Mouse (Mus musculus): Measurements from ENCODE around the gene Ankfn1. TPM values are rescaled to one million over a fixed set of nuclear protein-coding genes. Genes with fewer than 3 reads are reported as not detected.

The Ankfn1 gene
- total RNA-seq, 1 experiment from 2014 or later = not detected

DNA sequence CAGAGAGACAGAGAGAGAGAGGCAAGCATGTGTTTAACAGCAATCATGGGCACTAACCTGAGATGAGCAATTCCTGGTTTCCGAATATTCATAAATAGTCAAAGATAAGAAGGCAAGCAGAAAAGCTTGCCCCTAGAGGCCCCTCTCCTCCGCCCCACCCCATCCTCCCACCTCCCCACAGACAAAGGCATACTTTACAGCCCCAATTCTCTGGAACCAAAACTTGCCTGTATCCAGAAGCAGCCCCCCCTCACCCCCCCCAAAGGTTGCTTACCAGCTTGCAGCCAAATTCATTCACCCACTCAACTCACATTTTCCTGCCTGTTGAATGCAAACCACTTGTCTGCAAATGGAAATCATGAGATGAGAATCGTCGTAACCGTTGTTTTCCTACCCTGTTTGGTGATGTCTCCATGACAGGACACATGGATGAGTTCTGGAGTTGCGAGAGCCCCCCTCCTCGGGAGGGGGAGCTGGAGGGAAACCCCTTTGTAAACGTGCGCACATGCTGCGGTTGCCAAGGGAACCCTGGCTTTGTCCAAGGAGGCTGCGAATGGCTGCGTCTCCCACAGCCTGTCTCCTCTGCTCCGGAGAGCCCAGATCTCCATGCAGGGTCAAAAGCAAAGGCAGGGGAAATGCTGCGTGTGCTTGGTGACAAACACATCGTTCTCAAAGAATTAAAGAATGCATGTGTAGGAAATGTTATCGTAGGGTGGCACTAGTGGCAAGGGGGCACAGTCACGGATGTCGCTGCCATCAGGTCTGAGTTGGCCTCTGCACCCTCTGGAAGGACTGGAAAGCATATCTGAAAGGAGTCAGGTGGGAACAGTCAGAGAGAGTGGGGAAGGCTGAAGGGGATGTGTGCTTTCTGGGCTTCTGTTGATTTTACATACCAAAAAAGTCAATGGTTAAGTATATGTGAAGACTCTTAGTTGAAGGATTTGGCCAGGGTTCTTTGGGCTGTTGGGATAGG, 80.7 kb downstream of the Ankfn1 start:
- ATAC-seq (ENCODE audit: extremely low read depth, insufficient number of reproducible peaks, low FRiP score, poor library complexity, severe bottlenecking) = no peak

DNA sequence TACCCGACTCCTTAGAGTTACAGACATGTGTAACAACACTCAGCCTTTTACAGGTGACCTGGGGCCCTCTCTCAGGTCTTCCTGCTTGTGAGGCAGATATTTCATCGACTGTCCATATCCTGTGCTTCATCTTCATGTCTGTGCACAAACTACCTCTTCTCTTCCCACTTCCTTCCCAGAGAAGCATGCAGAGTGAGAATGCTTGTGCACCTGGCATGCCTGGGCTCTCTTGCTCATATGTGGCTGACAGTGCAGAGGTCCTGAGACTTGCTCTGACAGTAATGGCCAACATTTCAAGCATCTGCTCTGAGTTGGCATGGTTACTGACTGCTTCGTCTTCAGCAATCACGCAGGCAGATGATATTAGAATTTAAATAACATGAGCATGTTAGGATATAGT, 83.8 kb downstream of the Ankfn1 start:
- no peak for ATAC-seq (ENCODE audit: extremely low read depth, insufficient number of reproducible peaks, low FRiP score, poor library complexity, severe bottlenecking)

DNA sequence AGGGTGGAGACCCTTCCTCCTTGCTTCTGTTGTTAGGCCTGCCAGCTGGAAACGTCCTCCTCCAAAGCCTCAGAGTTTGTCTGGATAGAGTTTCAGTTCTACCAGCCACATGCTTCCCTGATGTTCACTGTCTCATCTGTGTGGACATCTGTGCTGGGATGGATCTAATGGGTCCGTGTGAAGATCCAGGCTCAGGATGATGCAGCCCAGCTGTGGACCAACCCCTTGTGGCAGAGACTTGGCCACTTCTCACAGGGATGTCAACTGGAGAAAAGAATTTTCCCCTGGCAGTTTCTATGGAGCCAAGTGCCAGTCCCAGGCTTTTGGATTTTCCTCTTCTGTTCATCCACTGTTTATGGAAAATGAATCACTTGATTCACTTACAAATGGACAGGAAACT, 100.5 kb downstream of the Ankfn1 start:
- ATAC-seq (ENCODE audit: extremely low read depth, insufficient number of reproducible peaks, low FRiP score, poor library complexity, severe bottlenecking) = no peak

DNA sequence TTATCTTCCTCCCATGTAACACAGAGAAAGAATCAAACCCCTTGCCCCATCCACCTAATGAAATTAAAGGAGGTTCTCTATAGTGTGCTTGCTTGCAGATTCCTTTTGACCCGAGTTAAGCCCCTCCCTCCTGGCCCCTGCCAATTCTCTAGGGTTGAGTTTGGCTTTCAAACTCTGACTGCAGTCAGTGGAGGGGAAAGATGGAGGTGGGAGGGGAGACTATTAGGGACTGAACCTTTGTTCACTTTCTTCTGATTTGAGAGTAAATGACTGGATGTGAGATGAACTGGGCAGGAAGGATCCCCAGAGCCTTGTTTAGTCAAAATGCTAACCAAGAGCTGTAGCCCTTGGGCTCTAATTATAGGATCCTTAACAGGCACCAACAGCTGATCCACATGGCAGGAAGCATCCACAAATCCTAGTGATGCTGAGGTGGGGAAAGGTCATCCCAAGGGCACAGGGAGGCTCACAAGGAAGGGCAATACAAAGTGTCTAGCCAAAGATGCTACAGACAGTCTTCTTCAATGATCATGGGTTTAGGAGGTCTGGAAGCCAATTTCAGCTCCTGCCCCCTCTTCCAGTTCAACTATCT, 103.4 kb downstream of the Ankfn1 start:
- ATAC-seq (ENCODE audit: extremely low read depth, insufficient number of reproducible peaks, low FRiP score, poor library complexity, severe bottlenecking) = no peak

DNA sequence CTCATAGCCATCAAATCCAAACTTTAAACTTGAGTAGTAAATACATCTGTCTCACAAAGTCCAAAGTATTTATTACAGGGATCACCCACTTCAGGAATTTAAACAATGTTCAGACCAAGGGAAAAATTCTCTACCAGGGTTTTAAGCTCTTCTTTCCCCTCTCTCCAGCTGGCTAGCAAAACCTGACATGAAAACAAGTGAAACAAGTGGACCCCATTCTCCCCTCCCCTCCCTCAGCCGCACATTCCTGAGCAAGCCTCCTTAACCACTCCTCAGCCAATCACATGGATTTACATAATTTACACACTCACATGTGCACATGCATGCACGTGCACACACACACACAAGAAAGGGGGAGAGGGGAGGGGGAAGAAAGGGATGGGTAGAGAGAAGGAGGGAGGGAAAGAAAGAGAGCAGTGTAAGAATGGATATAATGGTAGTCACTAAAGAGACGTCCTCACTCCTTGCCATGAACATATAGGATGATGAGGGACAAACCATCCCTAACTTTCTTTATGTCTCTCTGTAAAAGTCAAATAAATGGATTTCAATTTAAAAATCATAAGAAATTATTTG, 104.9 kb downstream of the Ankfn1 start:
- ATAC-seq (ENCODE audit: extremely low read depth, insufficient number of reproducible peaks, low FRiP score, poor library complexity, severe bottlenecking) = no peak

DNA sequence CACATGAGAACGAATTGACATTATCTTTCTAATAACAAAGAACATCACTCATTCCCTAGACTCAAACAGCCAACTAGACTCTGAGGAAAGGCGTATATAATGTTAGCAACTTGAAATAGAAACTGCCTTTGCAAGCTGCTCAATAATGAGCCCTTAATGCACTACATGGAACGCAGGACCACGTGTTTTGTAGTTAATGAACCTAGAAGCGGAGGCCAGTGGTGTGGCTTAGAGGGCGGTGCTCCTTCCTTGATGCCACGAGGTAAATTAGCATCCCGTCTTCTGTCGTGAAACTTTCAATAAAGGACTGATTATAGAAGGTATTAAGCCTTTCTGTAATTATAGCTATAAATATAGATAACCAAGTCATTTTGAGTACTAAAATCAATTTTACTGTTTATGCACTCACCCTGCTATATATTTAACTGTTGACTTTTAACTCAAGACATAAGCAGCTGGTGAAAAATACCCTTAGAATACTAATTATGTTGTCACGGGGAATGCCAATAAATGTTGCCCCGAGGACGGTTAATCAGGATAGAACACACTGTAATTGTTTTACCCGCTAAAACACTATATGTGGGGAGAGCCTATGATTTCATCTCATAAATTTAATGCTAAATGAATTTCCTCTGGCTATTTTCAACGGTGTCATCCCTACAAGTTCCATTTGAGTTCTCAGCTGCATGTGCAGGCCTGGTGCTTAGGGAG, 112.1 kb downstream of the Ankfn1 start:
- ATAC-seq (ENCODE audit: extremely low read depth, insufficient number of reproducible peaks, low FRiP score, poor library complexity, severe bottlenecking) = no peak

DNA sequence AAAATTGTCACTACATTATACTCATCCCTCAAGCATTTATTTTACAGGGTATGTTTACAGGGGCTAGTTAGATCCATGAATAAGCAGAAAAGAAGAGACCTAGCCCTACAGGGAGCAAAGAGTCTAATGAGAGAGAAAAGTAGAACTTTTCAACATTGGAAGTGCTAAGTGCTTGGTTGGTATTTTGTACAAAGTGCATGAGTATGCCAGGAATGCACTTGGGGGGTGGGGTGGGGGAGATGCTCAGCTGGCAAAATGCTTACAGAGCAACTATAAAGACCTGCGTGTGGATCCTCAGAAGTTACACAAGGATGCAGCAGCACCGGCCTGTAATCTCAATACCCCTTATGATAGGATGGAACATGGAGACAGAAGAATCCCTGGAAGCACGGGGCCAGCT, 118.4 kb downstream of the Ankfn1 start:
- ATAC-seq (ENCODE audit: extremely low read depth, insufficient number of reproducible peaks, low FRiP score, poor library complexity, severe bottlenecking) = no peak

DNA sequence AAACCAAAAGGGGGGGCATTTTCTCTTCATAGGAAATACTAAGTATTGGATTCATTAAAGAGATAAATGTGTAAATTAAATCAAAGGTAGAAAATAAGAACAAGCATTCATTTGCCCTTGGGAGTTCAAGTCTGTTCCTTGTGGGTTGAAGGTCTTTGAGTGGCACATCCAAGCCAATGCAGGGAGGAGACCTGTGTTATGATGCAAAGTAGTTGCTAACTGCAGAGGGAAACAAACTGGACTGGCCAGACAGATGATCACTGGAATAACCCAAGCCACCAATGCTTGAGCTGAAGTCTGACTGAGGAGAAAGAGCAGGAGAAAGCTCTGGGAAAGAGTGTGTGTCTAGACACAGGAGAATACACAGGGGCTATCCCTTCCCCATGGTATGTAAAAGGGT, 120.9 kb downstream of the Ankfn1 start:
- ATAC-seq (ENCODE audit: extremely low read depth, insufficient number of reproducible peaks, low FRiP score, poor library complexity, severe bottlenecking) = no peak

DNA sequence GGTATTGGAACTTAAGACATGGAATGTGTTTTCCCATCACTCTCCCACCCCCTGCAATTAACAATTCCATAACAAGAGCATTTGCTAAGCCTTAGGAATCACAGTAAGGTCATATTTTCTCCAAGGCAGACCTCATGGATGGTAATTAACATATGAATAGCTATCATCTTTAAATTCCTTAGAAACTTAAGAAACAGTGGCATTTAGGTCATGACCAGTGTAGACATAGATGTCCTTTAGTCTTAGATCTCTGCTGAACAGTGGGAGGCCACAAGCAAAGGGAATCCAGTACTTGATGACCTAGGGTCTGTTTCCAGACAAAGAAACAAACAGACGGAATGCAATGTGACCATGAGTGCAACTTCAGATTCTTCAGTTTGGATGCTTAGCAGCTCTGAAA, 141.7 kb downstream of the Ankfn1 start:
- ATAC-seq (ENCODE audit: extremely low read depth, insufficient number of reproducible peaks, low FRiP score, poor library complexity, severe bottlenecking) = no peak

DNA sequence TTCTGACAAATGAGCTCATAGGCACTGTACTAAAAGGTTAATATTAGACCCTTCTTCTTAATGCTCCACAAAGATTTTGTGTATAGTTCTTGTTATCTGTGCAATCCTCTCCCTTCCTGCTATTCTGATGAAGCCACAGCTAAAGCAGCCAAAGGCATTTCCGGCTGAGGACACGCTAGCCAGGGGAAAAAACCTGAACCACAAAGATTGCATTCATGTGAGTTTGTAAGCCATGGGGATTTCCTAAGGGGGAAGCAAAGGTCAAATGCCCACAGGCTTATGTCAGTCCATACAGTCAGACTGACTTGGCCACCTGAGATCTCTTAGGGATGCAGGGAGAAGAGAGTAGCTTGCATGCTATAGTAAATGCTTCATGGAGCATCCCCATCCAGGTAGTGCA, 146.1 kb downstream of the Ankfn1 start:
- no peak for ATAC-seq (ENCODE audit: extremely low read depth, insufficient number of reproducible peaks, low FRiP score, poor library complexity, severe bottlenecking)

DNA sequence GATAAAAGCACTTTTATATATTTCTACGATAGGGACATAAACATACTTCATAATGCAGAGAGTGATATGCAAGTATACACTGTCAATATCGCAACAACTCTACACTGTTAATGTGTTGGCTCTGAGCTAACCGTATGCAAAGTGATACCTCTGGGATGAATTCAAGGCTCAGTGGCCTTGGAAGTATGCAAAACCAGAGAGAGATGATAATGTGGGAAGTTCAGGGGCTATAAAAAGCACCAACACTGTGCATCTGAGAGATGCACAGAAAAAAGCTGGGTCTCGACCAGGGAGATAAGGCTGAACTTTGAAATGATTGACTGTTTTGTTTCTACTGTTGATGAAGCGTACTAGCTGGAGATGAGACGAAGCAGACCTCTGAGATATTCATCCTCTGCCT, 148.9 kb downstream of the Ankfn1 start:
- no peak for ATAC-seq (ENCODE audit: extremely low read depth, insufficient number of reproducible peaks, low FRiP score, poor library complexity, severe bottlenecking)

DNA sequence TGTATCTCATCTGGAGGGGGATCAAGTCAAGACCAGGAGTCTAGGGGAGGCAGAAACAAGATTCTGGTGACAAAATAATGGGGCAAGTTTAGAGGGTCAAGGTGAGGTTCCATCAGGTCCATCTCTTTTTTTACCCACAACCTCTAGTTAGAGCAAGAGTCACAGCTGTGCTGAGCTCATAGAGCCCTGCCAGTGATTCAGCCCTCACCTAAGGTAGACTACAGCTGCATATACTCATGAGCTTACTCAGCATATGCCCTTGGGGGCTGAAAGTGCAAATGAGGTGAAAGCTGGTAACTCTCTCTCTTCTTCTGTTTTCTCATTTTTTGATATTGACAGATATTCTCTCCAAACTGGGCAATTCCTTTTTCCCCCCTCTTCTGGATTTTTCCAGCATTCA, 150.2 kb downstream of the Ankfn1 start:
- no peak for ATAC-seq (ENCODE audit: extremely low read depth, insufficient number of reproducible peaks, low FRiP score, poor library complexity, severe bottlenecking)

DNA sequence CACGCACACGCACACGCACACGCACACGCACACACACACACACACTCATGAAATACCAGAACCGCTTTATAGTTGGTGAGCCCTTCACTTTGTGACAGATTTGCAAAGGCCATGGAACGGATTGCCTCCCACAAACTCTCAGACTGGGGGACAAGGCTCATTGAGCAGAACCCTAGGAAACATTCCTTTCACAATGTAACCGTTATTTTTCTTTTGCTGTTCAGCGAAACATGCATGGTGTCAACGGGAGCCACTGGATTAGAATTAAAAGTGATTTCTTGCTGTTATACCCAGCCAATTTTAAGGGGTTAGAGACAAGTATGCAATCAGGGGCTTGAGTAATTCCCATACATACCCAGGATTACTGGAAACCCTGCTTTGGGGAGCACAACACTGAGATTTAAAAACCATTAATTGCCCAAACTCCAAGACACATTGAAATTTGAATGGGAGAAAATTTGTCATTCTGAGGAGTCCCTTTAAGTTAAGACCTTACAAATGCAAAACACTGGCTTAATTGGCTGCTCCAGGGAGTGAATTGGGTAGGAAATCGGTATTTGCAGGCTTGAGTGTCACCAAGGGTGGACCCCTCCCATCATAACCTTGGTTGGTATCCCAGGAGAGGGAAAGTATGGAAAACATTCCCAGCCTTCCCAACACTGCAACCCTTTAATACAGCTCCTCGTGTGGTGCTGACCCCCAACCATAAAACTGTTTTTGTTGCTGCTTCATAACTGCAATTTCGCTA, 153.6 kb downstream of the Ankfn1 start:
- no peak for ATAC-seq (ENCODE audit: extremely low read depth, insufficient number of reproducible peaks, low FRiP score, poor library complexity, severe bottlenecking)

DNA sequence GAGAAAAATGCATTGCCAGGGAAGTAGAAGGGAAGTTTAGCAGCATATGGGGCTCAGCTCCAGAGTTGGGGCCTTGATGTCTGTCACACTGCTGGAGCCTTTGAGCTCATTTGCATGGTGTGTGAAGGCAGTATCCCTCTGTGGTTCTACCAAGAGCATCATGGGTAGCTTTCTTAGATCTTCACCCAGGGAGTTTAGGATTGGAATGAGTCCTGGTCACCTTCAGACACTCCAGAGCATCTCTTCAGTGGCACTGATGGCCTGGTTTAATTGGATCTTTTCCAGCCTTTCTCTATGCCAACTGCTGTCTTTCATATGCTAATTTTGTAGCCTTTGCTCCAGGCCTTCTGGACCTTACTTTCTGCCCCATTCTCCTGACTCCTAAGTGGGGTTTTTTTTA, 157.5 kb downstream of the Ankfn1 start:
- ATAC-seq (ENCODE audit: extremely low read depth, insufficient number of reproducible peaks, low FRiP score, poor library complexity, severe bottlenecking) = no peak

DNA sequence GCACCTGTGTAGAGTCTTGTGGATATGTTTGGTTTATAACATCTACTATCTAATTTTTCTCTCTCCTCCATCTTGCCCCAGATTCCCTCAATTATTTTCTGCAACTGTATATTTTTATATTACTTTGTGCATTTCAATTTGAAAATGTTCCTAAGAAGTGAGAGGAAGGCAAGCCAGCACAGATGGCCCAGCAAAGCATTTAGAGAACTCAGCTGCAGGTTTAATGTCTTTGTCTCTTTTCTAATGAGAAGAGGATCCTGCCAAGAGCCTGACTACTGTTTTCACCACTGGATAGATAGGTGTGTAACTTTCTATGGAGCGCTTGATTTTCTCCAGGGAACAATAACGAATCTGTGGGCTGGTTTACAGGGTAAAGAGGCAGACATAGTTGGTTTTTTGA, 161.6 kb downstream of the Ankfn1 start:
- no peak for ATAC-seq (ENCODE audit: extremely low read depth, insufficient number of reproducible peaks, low FRiP score, poor library complexity, severe bottlenecking)

DNA sequence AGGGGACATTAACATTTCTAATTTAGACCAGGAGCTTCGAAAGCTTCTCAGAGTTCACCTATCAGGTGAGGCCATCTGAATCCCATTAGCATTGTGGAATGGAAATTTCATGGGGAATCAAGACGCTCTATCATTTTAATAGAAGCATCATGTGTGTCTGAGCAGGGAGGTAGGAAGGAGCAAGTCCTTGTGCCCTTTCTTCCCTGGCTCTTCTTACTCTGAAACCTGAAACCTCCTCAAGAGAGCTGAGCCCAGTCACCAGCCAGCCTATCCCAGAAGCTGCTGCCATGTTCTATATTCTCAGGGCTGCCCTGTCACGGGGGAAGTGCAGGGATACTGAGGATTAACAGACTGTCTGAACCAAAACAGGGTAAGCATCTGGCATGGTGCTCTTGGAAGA, 165.9 kb downstream of the Ankfn1 start:
- no peak for ATAC-seq (ENCODE audit: extremely low read depth, insufficient number of reproducible peaks, low FRiP score, poor library complexity, severe bottlenecking)

DNA sequence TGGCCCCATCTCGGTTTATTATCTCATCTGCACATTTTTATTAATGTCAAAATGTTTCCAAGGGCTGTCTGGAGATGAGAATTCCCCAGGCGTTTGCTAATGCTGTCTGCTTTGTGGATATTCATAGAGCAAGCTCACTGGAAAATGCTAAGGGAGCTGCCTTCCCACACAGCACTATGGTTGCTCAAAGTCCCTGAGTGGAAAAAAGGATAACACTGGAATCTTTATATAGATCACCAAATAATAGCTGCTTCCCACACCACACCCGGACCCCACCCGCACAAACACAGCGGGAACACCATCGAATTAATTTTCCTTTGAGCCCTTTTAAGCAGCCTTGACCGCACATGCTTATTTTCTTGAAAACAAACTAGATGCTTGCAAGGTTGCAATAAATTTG, 169.4 kb downstream of the Ankfn1 start:
- no peak for ATAC-seq (ENCODE audit: extremely low read depth, insufficient number of reproducible peaks, low FRiP score, poor library complexity, severe bottlenecking)

DNA sequence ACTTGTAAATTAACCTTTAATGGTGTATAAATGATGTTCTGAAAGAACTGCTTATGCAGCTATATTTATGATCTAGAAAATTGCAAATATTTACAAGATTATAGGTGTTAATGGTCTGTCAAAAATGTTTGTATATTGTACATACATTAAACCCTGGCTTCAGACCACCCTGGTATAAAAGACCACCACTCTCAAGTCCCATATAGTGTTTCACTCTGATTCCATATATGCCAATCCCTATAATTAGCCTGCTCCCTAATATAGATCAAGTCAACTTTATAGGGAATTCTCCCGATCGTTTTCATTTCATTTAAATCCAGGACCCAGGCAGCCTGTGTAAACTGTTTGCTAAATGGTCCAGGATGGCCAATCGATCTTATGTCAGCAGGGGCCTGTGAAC, 170.2 kb downstream of the Ankfn1 start:
- no peak for ATAC-seq (ENCODE audit: extremely low read depth, insufficient number of reproducible peaks, low FRiP score, poor library complexity, severe bottlenecking)

DNA sequence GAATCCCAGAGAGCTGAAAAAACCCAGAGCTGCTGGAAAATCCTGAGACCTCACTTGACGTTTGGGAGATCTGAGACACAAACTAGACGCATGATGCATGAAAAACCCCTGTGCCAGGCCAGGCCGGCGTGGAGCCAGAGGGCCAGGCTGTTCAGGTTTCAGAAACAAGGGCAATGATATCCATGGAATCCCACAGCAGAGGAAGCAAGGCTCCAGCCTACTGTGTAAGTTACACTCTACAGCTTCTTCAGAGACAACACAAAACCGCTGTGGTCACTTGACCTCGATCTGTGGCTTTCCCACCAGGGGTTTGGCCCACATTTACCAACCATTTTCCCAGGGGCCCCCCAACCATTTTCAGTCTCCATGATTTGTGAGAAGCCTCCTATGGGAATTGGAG, 171.1 kb downstream of the Ankfn1 start:
- ATAC-seq (ENCODE audit: extremely low read depth, insufficient number of reproducible peaks, low FRiP score, poor library complexity, severe bottlenecking) = no peak

Data from neutrophil, adult 5-6 weeks (primary cell).